Mouse (Mus musculus): Measurements from ENCODE around the gene Pde8a. TPM values are rescaled to one million over a fixed set of nuclear protein-coding genes. Genes with fewer than 3 reads are reported as not detected.
A peak's percentile ranks its signal among the peaks of the same experiment; 100 is the strongest.

Pde8a gene
- 2.5 and 2.6 TPM in 2 replicates for polyA plus RNA-seq (2015; fragmentation: Nextera tagmentation; extraction: Ambion mirVana)

- Histone ChIP-seq H3K36me3 (no peaks in the 10 kb centered on the region), H3K27me3 (peaks cover 89% of the 10 kb centered on the region), H3K9ac (peak within 1 kb of the TSS; percentile 59), H3K9me3 (no peaks in the 10 kb centered on the region), H3K4me1 (replicated peaks) (peaks cover 25% of the 10 kb centered on the region), H3K4me3 (peak within 1 kb of the TSS; percentile 46), H3K27ac (replicated peaks) (peak within 1 kb of the TSS; percentile 57), H3K4me2 (peak within 1 kb of the TSS; percentile 61)
- ATAC-seq (ENCODE audit: low read depth) = peak; percentile 26
- under 1% methylated on average over 110 of the region's 128 CpGs for WGBS
These were observed at the start of gene Pde8a for GRCm38 (mm10) chr7:81213347-81214152. Gene Pde8a (plus strand): TSS chr7:81213596.

- H3K36me3 ChIP-seq = no peaks in the 10 kb centered on the region
- no peaks in the 10 kb centered on the region for H3K4me1 ChIP-seq (replicated peaks)
- no peaks in the 10 kb centered on the region for H3K27me3 ChIP-seq
- H3K4me3 ChIP-seq = no peak overlapping the region
- no peaks in the 10 kb centered on the region for H3K9me3 ChIP-seq
- 65% methylated on average over 7 of the region's 7 CpGs for WGBS
- no peak for ATAC-seq (ENCODE audit: low read depth)
- H3K4me2 ChIP-seq = no peak overlapping the region
- H3K9ac ChIP-seq = no peak overlapping the region
- H3K27ac ChIP-seq (replicated peaks) = no peak overlapping the region
These were observed 49.0 kb upstream of the Pde8a start for GRCm38 (mm10) chr7:81164411-81164810.

- WGBS = 50% methylated on average over 3 of the region's 3 CpGs
- peak; percentile 36; the same call in 1 of the 2 replicates for ATAC-seq (ENCODE audit: low read depth)
These were observed 46.3 kb upstream of the Pde8a start for GRCm38 (mm10) chr7:81167124-81167523.

GRCm38 (mm10) chr7:81169351-81169750, 44.0 kb upstream of the Pde8a start:
- no peak for ATAC-seq (ENCODE audit: low read depth)
- H3K27ac ChIP-seq (replicated peaks) = no peak overlapping the region
- H3K27me3 ChIP-seq = no peaks in the 10 kb centered on the region
- 76% methylated on average over 7 of the region's 7 CpGs for WGBS
- H3K36me3 ChIP-seq = no peaks in the 10 kb centered on the region
- H3K9me3 ChIP-seq = peaks cover 14% of the 10 kb centered on the region; the same call in 1 of the 2 replicates
- H3K4me2 ChIP-seq = no peak overlapping the region
- H3K9ac ChIP-seq = no peak overlapping the region
- H3K4me3 ChIP-seq = no peak overlapping the region
- H3K4me1 ChIP-seq (replicated peaks) = no peaks in the 10 kb centered on the region

More at GRCm38 (mm10) chr7:81167124-81167523, 46.3 kb upstream of the Pde8a start:
- Histone ChIP-seq H3K36me3 (no peaks in the 10 kb centered on the region), H3K4me3 (no peak overlapping the region), H3K4me1 (replicated peaks) (no peaks in the 10 kb centered on the region), H3K27ac (replicated peaks) (no peak overlapping the region), H3K4me2 (no peak overlapping the region), H3K9ac (no peak overlapping the region), H3K9me3 (no peaks in the 10 kb centered on the region), H3K27me3 (no peaks in the 10 kb centered on the region)

GRCm38 (mm10) chr7:81173931-81174330, 39.5 kb upstream of the Pde8a start:
- no peak overlapping the region for H3K4me2 ChIP-seq
- H3K27me3 ChIP-seq = no peaks in the 10 kb centered on the region
- no peak overlapping the region for H3K27ac ChIP-seq (replicated peaks)
- no peaks in the 10 kb centered on the region for H3K36me3 ChIP-seq
- 91% methylated on average over 2 of the region's 2 CpGs for WGBS
- no peak for ATAC-seq (ENCODE audit: low read depth)
- H3K9ac ChIP-seq = no peak overlapping the region
- H3K4me1 ChIP-seq (replicated peaks) = no peaks in the 10 kb centered on the region
- no peak overlapping the region for H3K4me3 ChIP-seq
- peaks cover 14% of the 10 kb centered on the region; the same call in 1 of the 2 replicates for H3K9me3 ChIP-seq

- Histone ChIP-seq H3K4me3 (no peak overlapping the region), H3K27ac (replicated peaks) (no peak overlapping the region), H3K4me1 (replicated peaks) (no peaks in the 10 kb centered on the region), H3K36me3 (no peaks in the 10 kb centered on the region), H3K9me3 (peaks cover 14% of the 10 kb centered on the region; the same call in 1 of the 2 replicates), H3K9ac (no peak overlapping the region), H3K27me3 (no peaks in the 10 kb centered on the region), H3K4me2 (no peak overlapping the region)
- no peak for ATAC-seq (ENCODE audit: low read depth)
- 86% methylated on average over 5 of the region's 5 CpGs for WGBS
These were observed 38.7 kb upstream of the Pde8a start for GRCm38 (mm10) chr7:81174654-81175053.

- ATAC-seq (ENCODE audit: low read depth) = no peak
- Histone ChIP-seq H3K9me3 (peaks cover 14% of the 10 kb centered on the region; the same call in 1 of the 2 replicates), H3K4me1 (replicated peaks) (no peaks in the 10 kb centered on the region), H3K9ac (no peak overlapping the region), H3K27ac (replicated peaks) (no peak overlapping the region), H3K36me3 (no peaks in the 10 kb centered on the region), H3K27me3 (no peaks in the 10 kb centered on the region), H3K4me2 (no peak overlapping the region), H3K4me3 (no peak overlapping the region)
- WGBS = 51% methylated on average over 5 of the region's 5 CpGs
These were observed 37.1 kb upstream of the Pde8a start for GRCm38 (mm10) chr7:81176187-81176769.

- H3K27ac ChIP-seq (replicated peaks) = no peak overlapping the region
- H3K27me3 ChIP-seq = no peaks in the 10 kb centered on the region
- 65% methylated on average over 5 of the region's 5 CpGs for WGBS
- no peaks in the 10 kb centered on the region for H3K9me3 ChIP-seq
- ATAC-seq (ENCODE audit: low read depth) = no peak
- H3K4me1 ChIP-seq (replicated peaks) = no peaks in the 10 kb centered on the region
- no peak overlapping the region for H3K9ac ChIP-seq
- no peak overlapping the region for H3K4me3 ChIP-seq
- H3K4me2 ChIP-seq = no peak overlapping the region
- H3K36me3 ChIP-seq = no peaks in the 10 kb centered on the region
These were observed 33.9 kb upstream of the Pde8a start for GRCm38 (mm10) chr7:81179494-81179893.

- ATAC-seq (ENCODE audit: low read depth) = no peak
- WGBS = 87% methylated on average over 10 of the region's 10 CpGs
- no peaks in the 10 kb centered on the region for H3K4me1 ChIP-seq (replicated peaks)
- no peak overlapping the region for H3K4me3 ChIP-seq
- H3K27ac ChIP-seq (replicated peaks) = no peak overlapping the region
- no peaks in the 10 kb centered on the region for H3K9me3 ChIP-seq
- no peak overlapping the region for H3K4me2 ChIP-seq
- no peaks in the 10 kb centered on the region for H3K36me3 ChIP-seq
- H3K27me3 ChIP-seq = no peaks in the 10 kb centered on the region
- H3K9ac ChIP-seq = no peak overlapping the region
These were observed 30.8 kb upstream of the Pde8a start for GRCm38 (mm10) chr7:81182492-81183175.

- no peak overlapping the region for H3K9ac ChIP-seq
- no peak for ATAC-seq (ENCODE audit: low read depth)
- H3K27ac ChIP-seq (replicated peaks) = no peak overlapping the region
- no peaks in the 10 kb centered on the region for H3K27me3 ChIP-seq
- H3K4me1 ChIP-seq (replicated peaks) = no peaks in the 10 kb centered on the region
- H3K9me3 ChIP-seq = no peaks in the 10 kb centered on the region
- no peak overlapping the region for H3K4me2 ChIP-seq
- H3K4me3 ChIP-seq = no peak overlapping the region
- no peaks in the 10 kb centered on the region for H3K36me3 ChIP-seq
These were observed 30.2 kb upstream of the Pde8a start for GRCm38 (mm10) chr7:81183181-81183580.

- H3K4me3 ChIP-seq = no peak overlapping the region
- no peaks in the 10 kb centered on the region for H3K9me3 ChIP-seq
- H3K4me1 ChIP-seq (replicated peaks) = no peaks in the 10 kb centered on the region
- H3K4me2 ChIP-seq = no peak overlapping the region
- H3K9ac ChIP-seq = no peak overlapping the region
- no peaks in the 10 kb centered on the region for H3K27me3 ChIP-seq
- H3K27ac ChIP-seq (replicated peaks) = no peak overlapping the region
- WGBS = 90% methylated on average over 2 of the region's 2 CpGs
- no peak for ATAC-seq (ENCODE audit: low read depth)
- no peaks in the 10 kb centered on the region for H3K36me3 ChIP-seq
These were observed 29.3 kb upstream of the Pde8a start for GRCm38 (mm10) chr7:81184136-81184535.

GRCm38 (mm10) chr7:81184651-81185050, 28.7 kb upstream of the Pde8a start:
- Histone ChIP-seq H3K27me3 (no peaks in the 10 kb centered on the region), H3K9ac (no peak overlapping the region), H3K4me2 (no peak overlapping the region), H3K36me3 (no peaks in the 10 kb centered on the region), H3K27ac (replicated peaks) (no peak overlapping the region), H3K9me3 (no peaks in the 10 kb centered on the region), H3K4me3 (no peak overlapping the region), H3K4me1 (replicated peaks) (no peaks in the 10 kb centered on the region)
- 84% methylated on average over 1 of the region's 1 CpGs for whole genome bisulfite sequencing
- ATAC-seq (ENCODE audit: low read depth) = no peak
